Mouse (Mus musculus) heart, postnatal 10 days (tissue): ENCODE data around the gene Bco2. TPM values are rescaled to one million over a fixed set of nuclear protein-coding genes. Genes with fewer than 3 reads are reported as not detected.

ENCODE experiments used
- DNase-seq, 2 experiments: peaks; one replicate each; pipeline ENCODE4 v3.0.0; 2021
- intact Hi-C: fragments of 180-260 bp; cut with DNase I; formaldehyde crosslinking; loops from one replicate; pipeline ENCODE4 v1.15.1; 2025
- total RNA-seq, 2 experiments: library from RNA; stranded (reverse); gene quantifications; 2 replicates each; pipeline ENCODE4 v1.2.3; 2021

Bco2 gene
- total RNA-seq, 2 experiments from 2014 or later = 0.19 to 0.20 TPM

DNA sequence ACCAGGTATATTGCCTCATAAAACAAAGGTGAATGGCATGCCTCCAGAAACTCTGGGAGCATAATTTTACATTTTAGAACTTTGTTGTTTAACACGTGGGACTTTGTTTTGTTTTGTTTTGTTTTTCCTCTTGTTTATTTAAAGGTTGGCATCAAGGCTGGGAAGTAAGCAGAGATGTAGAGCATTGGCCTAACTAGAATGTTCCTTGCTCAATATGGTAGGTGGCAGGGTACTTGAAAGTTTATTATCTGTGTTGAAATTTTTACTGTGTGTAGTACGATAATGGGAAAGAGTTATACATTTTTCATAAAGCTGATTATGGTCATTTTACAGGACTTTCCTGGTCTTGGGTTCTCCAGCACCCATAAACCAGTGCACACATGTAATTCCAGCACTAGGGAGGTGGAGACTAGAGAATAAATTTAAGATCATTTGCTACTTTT is 7.0 kb upstream of the Bco2 start:
- intact Hi-C loops = no loop called here
- no peak for DNase-seq

DNA sequence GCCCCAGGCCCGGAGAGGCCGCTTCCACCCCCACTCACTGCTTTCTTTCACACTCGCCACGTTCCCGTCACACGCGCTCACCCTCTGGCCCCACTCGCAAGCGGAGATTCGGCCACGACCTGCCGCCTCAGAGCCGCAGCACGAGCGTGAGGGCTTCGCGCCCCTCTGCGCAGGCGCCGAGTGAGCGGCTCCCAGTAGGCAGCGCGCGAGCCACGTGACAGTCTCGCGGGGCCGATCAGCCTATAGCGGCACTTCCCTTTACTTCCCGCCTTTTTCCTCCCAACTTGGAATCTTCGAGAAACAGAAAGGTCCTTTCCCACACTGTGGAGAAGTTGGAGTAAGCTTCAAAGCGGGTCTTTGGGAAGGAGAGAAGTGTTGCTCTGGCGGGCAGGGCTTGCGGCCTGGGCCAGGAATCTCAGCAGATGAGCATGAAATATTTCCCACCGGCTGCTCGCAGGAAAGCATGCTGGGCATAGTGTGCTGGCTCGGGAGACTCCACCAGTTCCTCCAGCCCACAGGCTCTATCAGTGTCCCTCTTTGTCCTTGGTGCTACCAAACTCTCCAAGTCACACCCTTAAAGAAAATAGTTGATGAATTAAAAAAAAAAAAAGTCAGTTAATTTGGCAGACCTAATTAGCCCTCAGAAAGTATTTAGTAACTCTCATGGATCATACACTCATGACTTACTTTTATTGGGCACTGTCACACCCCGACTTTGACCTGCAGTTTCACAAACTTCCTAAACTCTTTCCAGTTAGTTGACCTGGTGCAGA is 6.3 kb upstream of the Bco2 start, which contains the start of gene Tex12:
Gene Tex12, minus strand, starts transcription at position 181 of the 773 bp plus-strand sequence.
- DNase-seq = no peak
- intact Hi-C loops = no loop called here

GRCm38 (mm10) chr9:50554241-50555093 is 514 bp downstream of the Bco2 start, which contains the start of gene Il18:
Il18 (plus strand) TSS chr9:50554827.
- DNase-seq = peak in 1 of 2 experiments; percentile 23
- intact Hi-C loops = no loop called here

DNA sequence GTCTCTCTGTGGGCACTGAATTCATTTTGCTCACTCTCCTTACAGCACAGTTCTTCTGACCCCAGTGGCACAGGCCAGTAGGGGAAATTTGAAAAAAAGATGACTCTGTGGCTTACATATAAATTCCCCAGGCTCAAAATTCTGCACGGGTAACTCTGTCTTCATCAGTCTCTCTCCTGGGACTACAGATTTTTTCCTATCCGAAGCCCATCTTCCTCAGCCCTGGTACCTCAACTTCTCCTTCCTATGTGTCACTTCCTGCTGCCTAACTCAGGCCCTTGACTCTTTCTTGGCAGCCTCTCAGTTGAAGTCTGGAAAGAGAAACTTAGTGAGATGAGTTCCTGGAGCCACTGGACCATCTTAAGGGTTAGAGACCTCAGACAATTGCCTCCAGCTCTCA is 1.4 kb downstream of the Bco2 start:
- DNase-seq = no peak
- intact Hi-C loops = no loop called here

GRCm38 (mm10) chr9:50552206-50552605 is 2.8 kb downstream of the Bco2 start:
- intact Hi-C loops = no loop called here

DNA sequence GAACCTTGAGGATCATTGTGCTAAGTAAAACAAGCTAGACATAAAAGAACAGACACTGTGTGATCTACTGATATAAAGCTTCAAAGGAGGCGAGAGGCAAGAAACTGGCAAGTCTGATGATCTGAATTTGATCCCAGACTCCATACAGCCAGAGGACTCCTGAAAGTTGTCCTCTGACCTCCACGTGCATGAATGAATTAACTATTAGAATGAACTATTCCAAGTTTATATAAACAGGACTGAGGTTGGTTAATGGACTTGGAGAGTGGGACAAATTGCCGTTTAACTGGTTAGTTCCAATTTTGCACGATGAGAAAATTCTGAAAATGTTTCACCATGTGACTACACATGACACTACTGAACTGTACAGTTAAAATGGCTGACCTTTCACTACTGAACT is 6.0 kb downstream of the Bco2 start:
- DNase-seq = no peak
- intact Hi-C loops = no loop called here

More at GRCm38 (mm10) chr9:50552206-50552605, 2.8 kb downstream of the Bco2 start:
- no peak for DNase-seq

DNA sequence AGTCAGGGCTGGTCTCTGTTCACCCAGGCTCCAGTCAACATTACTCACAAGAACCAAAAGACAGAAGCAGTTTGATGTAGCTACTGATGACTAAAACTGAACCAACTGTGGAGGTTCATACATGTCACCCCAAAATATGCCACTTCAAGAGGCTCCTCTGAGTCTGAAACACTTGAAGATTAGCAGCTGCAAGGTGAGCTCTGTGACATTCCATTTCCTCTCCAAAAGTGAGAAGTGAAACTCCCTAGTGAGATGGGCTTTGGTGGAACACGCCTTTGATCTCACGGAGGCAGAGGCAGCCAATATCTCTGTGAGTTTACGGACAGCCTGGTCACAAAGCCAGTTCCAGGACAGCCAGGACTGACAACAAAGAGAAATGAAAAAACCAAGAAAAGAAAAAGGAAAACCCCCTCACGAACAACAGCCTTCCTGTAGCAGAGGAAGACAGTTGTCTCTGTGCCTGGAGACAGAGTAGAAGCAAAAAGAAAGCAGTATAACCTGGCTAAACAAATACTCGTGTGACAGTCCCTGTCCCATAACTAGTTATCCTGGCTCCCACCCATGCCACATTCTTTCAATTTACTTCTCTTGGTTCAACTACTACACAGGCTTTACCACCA is 7.0 kb downstream of the Bco2 start:
- intact Hi-C loops = no loop called here
- no peak for DNase-seq

GRCm38 (mm10) chr9:50542401-50542800 is 12.6 kb downstream of the Bco2 start:
- intact Hi-C loops = no loop called here
- DNase-seq = no peak

GRCm38 (mm10) chr9:50540170-50540569 is 14.8 kb downstream of the Bco2 start:
- intact Hi-C loops = no loop called here
- DNase-seq = no peak

DNA sequence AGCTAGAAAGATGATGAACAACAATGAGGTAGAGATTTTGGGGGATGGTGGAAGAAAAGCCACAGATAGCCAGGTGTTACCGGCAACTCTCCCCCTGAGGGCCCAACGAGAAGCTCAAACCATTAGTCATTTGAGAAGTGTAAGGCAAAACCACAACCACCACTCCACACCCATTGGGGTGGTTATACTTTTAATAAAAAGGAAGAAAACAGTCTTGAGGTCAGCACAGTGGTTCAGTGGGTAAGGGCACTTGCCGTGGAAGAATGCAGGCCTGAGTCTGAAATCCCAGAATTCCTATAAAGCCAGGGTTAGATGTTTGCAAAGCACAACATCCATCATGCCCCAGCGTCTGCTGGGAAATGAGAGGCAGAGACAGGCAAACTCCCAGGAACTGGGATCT is 17.7 kb downstream of the Bco2 start:
- no peak for DNase-seq
- intact Hi-C loops = no loop called here

- DNase-seq = no peak
- intact Hi-C loops = no loop called here
Observed at GRCm38 (mm10) chr9:50536603-50537135, 18.3 kb downstream of the Bco2 start.

DNA sequence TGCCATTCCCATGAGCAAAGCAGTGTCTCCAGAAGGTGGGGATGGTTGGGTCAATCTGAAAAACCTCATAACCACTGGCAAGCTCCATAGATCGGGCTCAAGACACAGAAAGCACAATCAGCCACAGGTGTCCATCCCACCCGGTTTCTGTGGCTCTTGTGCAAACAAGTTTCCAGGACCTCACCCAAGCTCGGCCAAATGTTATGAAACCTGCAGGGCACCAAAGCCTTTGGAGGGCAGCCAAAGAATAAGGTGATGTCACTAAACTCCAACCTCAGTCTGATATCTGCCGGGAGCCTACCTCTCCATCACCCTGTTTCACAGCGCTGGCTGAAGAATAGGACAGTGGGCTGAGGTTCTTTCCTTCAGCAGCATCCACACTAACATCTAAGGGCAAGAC is 19.1 kb downstream of the Bco2 start:
- intact Hi-C loops = no loop called here
- no peak for DNase-seq

GRCm38 (mm10) chr9:50533791-50534190 is 21.2 kb downstream of the Bco2 start:
- intact Hi-C loops = loop anchor here (5.0 kb wide), 1 partner anchor 201 kb away; no protein-coding TSS in a partner anchor
- no peak for DNase-seq

GRCm38 (mm10) chr9:50533328-50533727 is 21.7 kb downstream of the Bco2 start:
- intact Hi-C loops = loop anchor here (5.0 kb wide), 1 partner anchor 201 kb away; no protein-coding TSS in a partner anchor
- DNase-seq = no peak

DNA sequence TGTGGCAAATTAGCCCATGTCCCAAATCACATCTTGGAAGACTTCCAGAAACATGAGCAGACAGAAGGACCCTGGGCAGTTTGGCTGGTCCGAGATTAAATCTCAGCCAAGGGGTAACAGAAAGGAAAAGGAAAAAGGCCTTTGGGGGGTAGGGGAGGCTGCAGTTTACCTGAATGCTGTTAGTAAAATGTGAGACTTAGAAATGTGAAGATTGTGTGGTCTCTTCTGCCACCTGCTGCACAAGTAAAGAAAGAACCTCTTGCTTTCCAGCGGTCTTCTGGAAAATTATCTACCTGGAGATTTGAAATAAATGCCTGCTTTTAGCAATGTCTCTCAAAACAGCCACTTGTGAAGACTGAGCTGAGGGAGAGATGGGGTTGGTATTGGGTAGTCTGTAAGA is 24.1 kb downstream of the Bco2 start:
- peak; percentile 42 to 59 for DNase-seq
- intact Hi-C loops = loop anchor here (5.0 kb wide), 1 partner anchor 199 kb away; no protein-coding TSS in a partner anchor

DNA sequence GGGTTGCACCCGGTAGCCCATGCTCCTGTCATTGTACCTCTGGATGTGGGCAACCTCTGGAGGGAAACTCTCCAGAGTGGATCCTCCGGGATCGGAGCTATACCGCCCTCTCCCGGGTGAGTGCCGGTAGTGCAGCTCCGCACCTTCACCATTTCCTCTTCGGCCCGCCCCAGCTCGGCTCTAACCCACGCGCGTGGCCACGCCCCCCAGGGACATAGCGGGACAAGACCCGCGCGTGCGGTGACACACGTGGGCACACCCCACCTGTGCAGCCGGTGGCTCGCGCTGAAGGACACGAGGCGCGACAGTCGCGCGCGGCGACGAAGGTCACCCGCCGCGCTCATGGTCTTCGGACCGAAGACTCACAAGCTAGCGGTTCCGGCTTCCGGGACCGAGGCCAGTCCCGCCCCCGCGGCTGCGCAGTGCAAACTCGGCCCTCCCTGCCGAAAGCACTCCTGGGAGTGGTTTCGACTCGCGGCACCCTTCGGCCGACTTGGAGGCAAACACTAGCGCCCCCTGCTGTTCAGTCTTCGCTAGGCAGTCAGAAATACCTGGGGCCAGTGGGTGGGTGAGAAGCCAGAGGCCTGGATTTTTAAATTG is 26.6 kb downstream of the Bco2 start, which contains the start of gene Pts:
Gene Pts, minus strand, starts transcription at position 432 of the 600 bp plus-strand sequence.
- peak; percentile 98 for DNase-seq
- intact Hi-C loops = loop anchor here (1.0 to 5.0 kb wide), 3 partner anchors 65 to 1041 kb away; partner anchors contain the start of gene Ttc12

DNA sequence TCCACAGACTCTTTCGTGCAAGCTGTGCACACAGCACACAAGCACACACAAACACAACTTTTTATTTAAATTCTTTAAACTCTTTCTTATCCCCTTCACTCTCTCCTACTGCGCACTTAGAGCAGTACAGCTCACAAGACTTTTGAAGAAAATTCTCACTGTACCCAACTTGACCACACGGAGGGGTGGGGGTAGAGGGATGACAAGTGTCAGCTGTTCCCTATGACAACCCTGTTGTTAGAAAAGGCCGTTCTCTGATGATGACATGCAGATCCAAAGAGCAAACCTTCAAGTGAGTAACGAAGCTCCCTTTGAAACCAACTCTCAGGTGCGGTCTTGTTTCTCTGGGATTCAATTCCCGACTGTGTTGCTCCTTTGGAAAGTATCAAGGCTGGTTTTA is 27.1 kb downstream of the Bco2 start:
- intact Hi-C loops = loop anchor here (1.0 to 5.0 kb wide), 3 partner anchors 65 to 1041 kb away; partner anchors contain the start of gene Ttc12
- DNase-seq = peak in 1 of 2 experiments; percentile 21

- intact Hi-C loops = loop anchor here (5.0 kb wide), 1 partner anchor 1038 kb away; the partner anchor contains the start of gene Ttc12
- DNase-seq = no peak
Observed at GRCm38 (mm10) chr9:50525585-50525984, 29.4 kb downstream of the Bco2 start.

- no peak for DNase-seq
- intact Hi-C loops = loop anchor here (5.0 kb wide), 1 partner anchor 1038 kb away; the partner anchor contains the start of gene Ttc12
Observed at GRCm38 (mm10) chr9:50524936-50525335, 30.0 kb downstream of the Bco2 start.

- DNase-seq = no peak
- intact Hi-C loops = no loop called here
Observed at GRCm38 (mm10) chr9:50522574-50522973, 32.4 kb downstream of the Bco2 start.
